Mouse (Mus musculus): ENCODE data around the gene Slc25a21. TPM values are rescaled to one million over a fixed set of nuclear protein-coding genes. Genes with fewer than 3 reads are reported as not detected.

The Slc25a21 gene
- polyA plus RNA-seq, 1 experiment from 2014 or later = 5.1 TPM

- H3K36me3 ChIP-seq (ENCODE audit: insufficient read depth, low read length) = no peaks in the 10 kb centered on the region
- no peak overlapping the region for H3K4me3 ChIP-seq (replicated peaks; ENCODE audit: low read depth, low read length)
- H3K9ac ChIP-seq (ENCODE audit: low read depth, low read length) = no peak overlapping the region
- no peaks in the 10 kb centered on the region for H3K4me1 ChIP-seq (replicated peaks; ENCODE audit: insufficient read depth, low read length)
- no peak for TF ChIP-seq CTCF (IDR thresholded peaks at IDR 0.05; ENCODE audit: low read depth)
- no peak for ATAC-seq (replicated peaks; ENCODE audit: low FRiP score, low read depth)
- H3K27ac ChIP-seq = no peak overlapping the region
- no peak overlapping the region for H3K4me2 ChIP-seq (ENCODE audit: low read length)
- DNase-seq (ENCODE audit: low spot score) = no peak
- 74% methylated on average over 4 of the region's 4 CpGs for WGBS
- H3K9me3 ChIP-seq (replicated peaks; ENCODE audit: low read length) = no peaks in the 10 kb centered on the region
- no peaks in the 10 kb centered on the region for H3K27me3 ChIP-seq (ENCODE audit: insufficient read depth, low read length)
These were observed 87.9 kb downstream of the Slc25a21 start for GRCm38 (mm10) chr12:57109363-57109762.

GRCm38 (mm10) chr12:57102322-57102721, 95.0 kb downstream of the Slc25a21 start:
- Histone ChIP-seq H3K4me2 (ENCODE audit: low read length) (no peak overlapping the region), H3K9ac (ENCODE audit: low read depth, low read length) (no peak overlapping the region), H3K36me3 (ENCODE audit: insufficient read depth, low read length) (no peaks in the 10 kb centered on the region), H3K9me3 (replicated peaks; ENCODE audit: low read length) (no peaks in the 10 kb centered on the region), H3K27me3 (ENCODE audit: insufficient read depth, low read length) (no peaks in the 10 kb centered on the region), H3K4me1 (replicated peaks; ENCODE audit: insufficient read depth, low read length) (no peaks in the 10 kb centered on the region), H3K4me3 (replicated peaks; ENCODE audit: low read depth, low read length) (no peak overlapping the region), H3K27ac (no peak overlapping the region)
- DNase-seq (ENCODE audit: low spot score) (no peak), ATAC-seq (replicated peaks; ENCODE audit: low FRiP score, low read depth) (no peak)
- no peak for TF ChIP-seq CTCF (IDR thresholded peaks at IDR 0.05; ENCODE audit: low read depth)
- WGBS = 85% methylated on average over 1 of the region's 1 CpGs

DNA sequence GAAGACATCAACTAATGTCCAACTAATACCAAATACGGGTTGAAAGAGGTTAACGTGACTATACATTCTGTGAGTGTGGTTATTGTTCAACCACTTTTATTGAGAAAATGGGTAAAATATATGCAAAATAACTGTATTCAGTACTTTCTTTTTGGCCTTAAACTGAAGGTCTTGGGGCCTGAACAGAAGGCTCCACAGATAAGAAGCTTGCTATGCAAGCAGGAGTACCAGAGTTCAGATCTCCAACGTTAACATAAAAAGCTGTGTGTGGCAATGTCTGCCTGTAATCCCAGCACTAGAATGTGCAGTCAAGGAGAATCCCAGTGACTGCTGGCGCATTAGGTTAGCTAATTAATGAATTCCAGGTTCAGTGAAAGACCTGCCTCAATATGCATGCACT, 96.7 kb downstream of the Slc25a21 start:
- ATAC-seq (replicated peaks; ENCODE audit: low FRiP score, low read depth) (no peak), DNase-seq (ENCODE audit: low spot score) (no peak)
- Histone ChIP-seq H3K4me1 (replicated peaks; ENCODE audit: insufficient read depth, low read length) (no peaks in the 10 kb centered on the region), H3K4me2 (ENCODE audit: low read length) (no peak overlapping the region), H3K27me3 (ENCODE audit: insufficient read depth, low read length) (no peaks in the 10 kb centered on the region), H3K36me3 (ENCODE audit: insufficient read depth, low read length) (no peaks in the 10 kb centered on the region), H3K27ac (no peak overlapping the region), H3K9ac (ENCODE audit: low read depth, low read length) (no peak overlapping the region), H3K9me3 (replicated peaks; ENCODE audit: low read length) (no peaks in the 10 kb centered on the region), H3K4me3 (replicated peaks; ENCODE audit: low read depth, low read length) (no peak overlapping the region)
- no peak for TF ChIP-seq CTCF (IDR thresholded peaks at IDR 0.05; ENCODE audit: low read depth)
- whole genome bisulfite sequencing = 79% methylated on average over 4 of the region's 4 CpGs

DNA sequence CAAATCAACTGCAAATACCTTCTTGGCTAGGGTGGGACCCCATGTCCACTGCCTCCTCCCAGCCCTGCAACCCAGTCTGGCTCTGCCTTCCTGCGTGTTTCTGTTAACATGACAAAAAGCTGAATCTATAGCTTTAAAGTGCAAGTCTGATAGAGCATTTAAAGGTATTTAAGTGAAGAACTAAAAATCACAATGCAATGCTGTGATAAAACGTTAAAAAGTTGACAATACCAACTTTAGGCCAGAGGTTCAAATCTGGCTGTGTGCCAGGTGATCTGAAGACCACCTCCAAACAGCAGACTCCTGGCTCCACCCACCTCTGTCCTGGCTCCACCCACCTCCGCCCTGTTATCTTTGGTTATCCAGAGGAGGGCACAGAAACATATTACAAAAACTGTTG, 98.2 kb downstream of the Slc25a21 start:
- no peak for DNase-seq (ENCODE audit: low spot score)
- WGBS = 72% methylated on average over 3 of the region's 3 CpGs

DNA sequence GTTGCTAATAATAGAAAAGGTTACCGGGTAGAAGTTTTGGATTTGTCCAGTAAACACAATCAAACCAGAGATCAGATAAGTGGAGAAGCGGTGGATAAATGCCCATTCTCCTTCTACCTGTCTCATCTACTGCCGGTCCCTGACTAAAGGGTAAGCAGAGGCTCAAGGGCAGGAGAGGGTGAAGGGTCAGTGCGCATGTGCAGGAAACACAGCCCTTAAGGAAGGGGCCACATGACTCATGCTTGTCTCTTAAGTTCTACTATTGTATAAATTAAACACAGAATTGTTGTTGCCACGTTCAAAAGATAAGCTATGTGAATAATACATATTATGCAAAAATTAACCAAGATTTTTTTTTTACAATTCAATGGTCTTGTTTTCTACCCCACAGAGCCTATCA, 98.9 kb downstream of the Slc25a21 start:
- Histone ChIP-seq H3K36me3 (ENCODE audit: insufficient read depth, low read length) (no peaks in the 10 kb centered on the region), H3K27ac (no peak overlapping the region), H3K9me3 (replicated peaks; ENCODE audit: low read length) (no peaks in the 10 kb centered on the region), H3K4me1 (replicated peaks; ENCODE audit: insufficient read depth, low read length) (no peaks in the 10 kb centered on the region), H3K4me3 (replicated peaks; ENCODE audit: low read depth, low read length) (no peak overlapping the region), H3K9ac (ENCODE audit: low read depth, low read length) (no peak overlapping the region), H3K4me2 (ENCODE audit: low read length) (no peak overlapping the region), H3K27me3 (ENCODE audit: insufficient read depth, low read length) (no peaks in the 10 kb centered on the region)
- ATAC-seq (replicated peaks; ENCODE audit: low FRiP score, low read depth) = no peak
- WGBS = 78% methylated on average over 5 of the region's 5 CpGs
- DNase-seq (ENCODE audit: low spot score) = no peak
- TF ChIP-seq CTCF (IDR thresholded peaks at IDR 0.05; ENCODE audit: low read depth) = no peak

More for the DNA sequence above, 98.2 kb downstream of the Slc25a21 start:
- H3K4me1 ChIP-seq (replicated peaks; ENCODE audit: insufficient read depth, low read length) = no peaks in the 10 kb centered on the region
- H3K27ac ChIP-seq = no peak overlapping the region
- no peaks in the 10 kb centered on the region for H3K9me3 ChIP-seq (replicated peaks; ENCODE audit: low read length)
- TF ChIP-seq CTCF (IDR thresholded peaks at IDR 0.05; ENCODE audit: low read depth) = no peak
- H3K36me3 ChIP-seq (ENCODE audit: insufficient read depth, low read length) = no peaks in the 10 kb centered on the region
- H3K4me2 ChIP-seq (ENCODE audit: low read length) = no peak overlapping the region
- H3K9ac ChIP-seq (ENCODE audit: low read depth, low read length) = no peak overlapping the region
- no peak for ATAC-seq (replicated peaks; ENCODE audit: low FRiP score, low read depth)
- H3K4me3 ChIP-seq (replicated peaks; ENCODE audit: low read depth, low read length) = no peak overlapping the region
- no peaks in the 10 kb centered on the region for H3K27me3 ChIP-seq (ENCODE audit: insufficient read depth, low read length)

GRCm38 (mm10) chr12:57093107-57093506, 104.2 kb downstream of the Slc25a21 start:
- ATAC-seq (replicated peaks; ENCODE audit: low FRiP score, low read depth) (no peak), DNase-seq (ENCODE audit: low spot score) (no peak)
- no peak for TF ChIP-seq CTCF (IDR thresholded peaks at IDR 0.05; ENCODE audit: low read depth)
- no peaks in the 10 kb centered on the region for H3K36me3 ChIP-seq (ENCODE audit: insufficient read depth, low read length)
- H3K4me1 ChIP-seq (replicated peaks; ENCODE audit: insufficient read depth, low read length) = no peaks in the 10 kb centered on the region
- H3K9me3 ChIP-seq (replicated peaks; ENCODE audit: low read length) = no peaks in the 10 kb centered on the region
- H3K27ac ChIP-seq = no peak overlapping the region
- H3K4me3 ChIP-seq (replicated peaks; ENCODE audit: low read depth, low read length) = no peak overlapping the region
- no peaks in the 10 kb centered on the region for H3K27me3 ChIP-seq (ENCODE audit: insufficient read depth, low read length)
- WGBS = 27% methylated on average over 5 of the region's 5 CpGs
- H3K4me2 ChIP-seq (ENCODE audit: low read length) = no peak overlapping the region
- H3K9ac ChIP-seq (ENCODE audit: low read depth, low read length) = no peak overlapping the region

GRCm38 (mm10) chr12:57084519-57084918, 112.8 kb downstream of the Slc25a21 start:
- H3K4me2 ChIP-seq (ENCODE audit: low read length) = no peak overlapping the region
- no peaks in the 10 kb centered on the region for H3K27me3 ChIP-seq (ENCODE audit: insufficient read depth, low read length)
- H3K9ac ChIP-seq (ENCODE audit: low read depth, low read length) = no peak overlapping the region
- ATAC-seq (replicated peaks; ENCODE audit: low FRiP score, low read depth) (no peak), DNase-seq (ENCODE audit: low spot score) (no peak)
- 24% methylated on average over 3 of the region's 3 CpGs for WGBS
- no peaks in the 10 kb centered on the region for H3K9me3 ChIP-seq (replicated peaks; ENCODE audit: low read length)
- H3K4me3 ChIP-seq (replicated peaks; ENCODE audit: low read depth, low read length) = no peak overlapping the region
- H3K36me3 ChIP-seq (ENCODE audit: insufficient read depth, low read length) = no peaks in the 10 kb centered on the region
- TF ChIP-seq CTCF (IDR thresholded peaks at IDR 0.05; ENCODE audit: low read depth) = no peak
- no peak overlapping the region for H3K27ac ChIP-seq
- H3K4me1 ChIP-seq (replicated peaks; ENCODE audit: insufficient read depth, low read length) = no peaks in the 10 kb centered on the region

All from kidney, postnatal 0 days (tissue).